Mouse (Mus musculus) cerebellum, adult 11-12 months (tissue): ENCODE results near the gene Tsnaxip1.
A peak's percentile ranks its signal among the peaks of the same experiment; 100 is the strongest.

Experiments
- DNase-seq: peaks from one replicate; pipeline ENCODE4 v3.0.0; 2022

Gene Tsnaxip1

GRCm38 (mm10) chr8:105866364-105867029 lies 39.0 kb downstream of the Tsnaxip1 start:
- no peak for DNase-seq

- DNase-seq: no peak
These were observed 46.8 kb downstream of the Tsnaxip1 start for GRCm38 (mm10) chr8:105874301-105874700.

- DNase-seq: peak; percentile 74
These were observed 53.4 kb downstream of the Tsnaxip1 start, which contains the start of gene Edc4 for GRCm38 (mm10) chr8:105880754-105881520. TSS of gene Edc4 (plus strand) at chr8:105880881.

GRCm38 (mm10) chr8:105889756-105890465 lies 62.4 kb downstream of the Tsnaxip1 start:
- DNase-seq: no peak

- no peak for DNase-seq
These were observed 63.3 kb downstream of the Tsnaxip1 start for GRCm38 (mm10) chr8:105890870-105891269.

GRCm38 (mm10) chr8:105892432-105892831 lies 64.9 kb downstream of the Tsnaxip1 start:
- no peak for DNase-seq

GRCm38 (mm10) chr8:105893339-105893738 lies 65.8 kb downstream of the Tsnaxip1 start, which contains the start of gene Nrn1l:
TSS of gene Nrn1l (plus strand) at chr8:105893567.
- peak; percentile 55 for DNase-seq
